Mouse (Mus musculus) gastrocnemius, adult 2 months (tissue): ENCODE results near the gene Vegfc. TPM values are rescaled to one million over a fixed set of nuclear protein-coding genes. Genes with fewer than 3 reads are reported as not detected.

Source experiments
- DNase-seq: peaks from one replicate; pipeline ENCODE4 v3.0.0; 2022
- H3K27ac ChIP-seq: fragments of 200-600 bp; 2 replicates; pipeline ENCODE4 v1.8.1; 2022; ENCODE audit warnings: mild to moderate bottlenecking
- H3K4me3 ChIP-seq: fragments of 200-600 bp; 2 replicates; pipeline ENCODE4 v1.8.1; 2022; ENCODE audit warnings: mild to moderate bottlenecking, moderate library complexity
- CTCF ChIP-seq: fragments of 200-600 bp; IDR thresholded peaks from 2 replicates; pipeline ENCODE4 v1.8.1; 2022; ENCODE audit warnings: antibody characterized with exemption, mild to moderate bottlenecking, moderate library complexity
- intact Hi-C: fragments of 180-260 bp; cut with DNase I; formaldehyde crosslinking; loops from one replicate; pipeline ENCODE4 v1.15.1; 2025
- long read RNA-seq, 2 experiments: library from polyadenylated mRNA; stranded (forward); transcript quantifications; one replicate each; pipeline ENCODE4 v2.0.0; 2021
- total RNA-seq, 2 experiments: library from RNA; stranded (reverse); gene quantifications; 2 replicates each; pipeline ENCODE4 v1.2.3; 2021

Vegfc gene
- total RNA-seq = 1 to 10 TPM; 1.3 to 1.5 TPM
- long read RNA-seq, experiment 1, partial matches to known transcripts = 0 of 1 reads
- long read RNA-seq, experiment 1, other reads (novel, unspliced or antisense) = 0 of 1 reads
- long read RNA-seq, experiment 2, partial matches to known transcripts = 0 of 3 reads
- long read RNA-seq, experiment 2, other reads (novel, unspliced or antisense) = 1 of 3 reads

- H3K4me3 ChIP-seq = peak within 1 kb of the TSS; percentile 90
- intact Hi-C loops = loop anchor here (5.0 kb wide), 1 partner anchor 415 kb away; no protein-coding TSS in a partner anchor
- TF ChIP-seq CTCF = no peak
- peak within 1 kb of the TSS; percentile 83 for H3K27ac ChIP-seq
- DNase-seq = peak; percentile 56
These were observed at the start of gene Vegfc for GRCm38 (mm10) chr8:54077271-54078120. Gene Vegfc, plus strand, starts transcription at chr8:54077606.

- TF ChIP-seq CTCF = no peak
These were observed 42.8 kb upstream of the Vegfc start for GRCm38 (mm10) chr8:54034584-54034983.

GRCm38 (mm10) chr8:54042601-54043000 lies 34.8 kb upstream of the Vegfc start:
- no peak overlapping the region for H3K27ac ChIP-seq
- intact Hi-C loops = no loop called here
- TF ChIP-seq CTCF = no peak

More at GRCm38 (mm10) chr8:54034584-54034983, 42.8 kb upstream of the Vegfc start:
- intact Hi-C loops = no loop called here
- no peak overlapping the region for H3K4me3 ChIP-seq
- no peak for DNase-seq
- H3K27ac ChIP-seq = no peak overlapping the region

GRCm38 (mm10) chr8:54043468-54043867 lies 33.9 kb upstream of the Vegfc start:
- no peak for DNase-seq
- peak; percentile 20; the same call in 1 of the 2 replicates for TF ChIP-seq CTCF
- intact Hi-C loops = no loop called here
- no peak overlapping the region for H3K27ac ChIP-seq
- H3K4me3 ChIP-seq = no peak overlapping the region

More at GRCm38 (mm10) chr8:54042601-54043000, 34.8 kb upstream of the Vegfc start:
- DNase-seq = no peak
- H3K4me3 ChIP-seq = no peak overlapping the region

- no peak overlapping the region for H3K4me3 ChIP-seq
- intact Hi-C loops = no loop called here
- no peak overlapping the region for H3K27ac ChIP-seq
- no peak for TF ChIP-seq CTCF
- DNase-seq = no peak
These were observed 24.2 kb upstream of the Vegfc start for GRCm38 (mm10) chr8:54053210-54053609.

- DNase-seq = no peak
- intact Hi-C loops = no loop called here
- no peak overlapping the region for H3K27ac ChIP-seq
- no peak for TF ChIP-seq CTCF
- no peak overlapping the region for H3K4me3 ChIP-seq
These were observed 11.9 kb upstream of the Vegfc start for GRCm38 (mm10) chr8:54065492-54065891.

GRCm38 (mm10) chr8:54076301-54076700 lies 1.1 kb upstream of the Vegfc start:
- H3K4me3 ChIP-seq = peak overlapping the region; percentile 90
- TF ChIP-seq CTCF = no peak

GRCm38 (mm10) chr8:54076791-54077270 lies 575 bp upstream of the Vegfc start:
- peak; percentile 69 for DNase-seq
- Histone ChIP-seq H3K27ac (peak overlapping the region; percentile 83), H3K4me3 (peak overlapping the region; percentile 90)
- intact Hi-C loops = loop anchor here (5.0 kb wide), 1 partner anchor 415 kb away; no protein-coding TSS in a partner anchor
- TF ChIP-seq CTCF = peak; percentile 49

More at GRCm38 (mm10) chr8:54076301-54076700, 1.1 kb upstream of the Vegfc start:
- no peak overlapping the region for H3K27ac ChIP-seq
- no peak for DNase-seq
- intact Hi-C loops = loop anchor here (5.0 kb wide), 1 partner anchor 416 kb away; no protein-coding TSS in a partner anchor

GRCm38 (mm10) chr8:54078121-54078440 lies 675 bp downstream of the Vegfc start:
- peak overlapping the region; percentile 83 for H3K27ac ChIP-seq
- intact Hi-C loops = loop anchor here (5.0 kb wide), 1 partner anchor 414 kb away; no protein-coding TSS in a partner anchor
- TF ChIP-seq CTCF = no peak
- peak; percentile 17 for DNase-seq
- peak overlapping the region; percentile 90 for H3K4me3 ChIP-seq

- H3K27ac ChIP-seq = 0 out of 2 replicates have a peak overlapping the region, but pooled peaks have one; percentile 83
- peak overlapping the region; percentile 90 for H3K4me3 ChIP-seq
- DNase-seq = no peak
- intact Hi-C loops = loop anchor here (5.0 kb wide), 1 partner anchor 413 kb away; no protein-coding TSS in a partner anchor
- TF ChIP-seq CTCF = no peak
These were observed 1.6 kb downstream of the Vegfc start for GRCm38 (mm10) chr8:54079001-54079400.

GRCm38 (mm10) chr8:54079601-54080000 lies 2.2 kb downstream of the Vegfc start:
- no peak overlapping the region for H3K27ac ChIP-seq
- no peak for DNase-seq
- H3K4me3 ChIP-seq = peak overlapping the region; percentile 90; the same call in 1 of the 2 replicates
- intact Hi-C loops = loop anchor here (5.0 kb wide), 1 partner anchor 413 kb away; no protein-coding TSS in a partner anchor
- peak; percentile 37 for TF ChIP-seq CTCF

- no peak overlapping the region for H3K4me3 ChIP-seq
- intact Hi-C loops = no loop called here
- no peak for TF ChIP-seq CTCF
- no peak for DNase-seq
- H3K27ac ChIP-seq = no peak overlapping the region
These were observed 8.5 kb downstream of the Vegfc start for GRCm38 (mm10) chr8:54085896-54086295.

- intact Hi-C loops = no loop called here
- H3K4me3 ChIP-seq = no peak overlapping the region
- H3K27ac ChIP-seq = no peak overlapping the region
- no peak for DNase-seq
- no peak for TF ChIP-seq CTCF
These were observed 9.7 kb downstream of the Vegfc start for GRCm38 (mm10) chr8:54087114-54087513.
